Mouse (Mus musculus): Measurements from ENCODE around the gene Cemip. TPM values are rescaled to one million over a fixed set of nuclear protein-coding genes. Genes with fewer than 3 reads are reported as not detected.
A peak's percentile ranks its signal among the peaks of the same experiment; 100 is the strongest.

Cemip gene
- total and polyA plus RNA-seq, 2 experiments = not detected

GRCm38 (mm10) chr7:83884921-83885532, 201.3 kb downstream of the Cemip start:
- Histone ChIP-seq H3K27me3 (ENCODE audit: control insufficient read depth, insufficient read depth, low read length) (no peaks in the 10 kb centered on the region), H3K36me3 (ENCODE audit: control insufficient read depth, insufficient read depth, low read length) (no peaks in the 10 kb centered on the region), H3K9ac (ENCODE audit: low read depth, low read length) (peak overlapping the region; percentile 85; the same call in 1 of the 2 replicates), H3K79me2 (ENCODE audit: control insufficient read depth, insufficient read depth, low read length) (peaks cover 11% of the 10 kb centered on the region), H3K4me1 (ENCODE audit: control insufficient read depth, insufficient read depth, low read length) (peaks cover 12% of the 10 kb centered on the region), H3K4me3 (ENCODE audit: insufficient read depth, low read depth, low read length) (peak overlapping the region; percentile 66; the same call in 1 of the 2 replicates), H3K27ac (replicated peaks; ENCODE audit: insufficient read depth, low read depth, low read length) (peak overlapping the region; percentile 91)
- 18% methylated on average over 6 of the region's 6 CpGs for WGBS
- TF ChIP-seq CTCF (IDR thresholded peaks at IDR 0.05; ENCODE audit: low read depth, low read length) (no peak), POLR2A (IDR thresholded peaks at IDR 0.05; ENCODE audit: extremely low read depth, insufficient read depth, low read length) (no peak)
- no peak for DNase-seq (ENCODE audit: extremely low read depth, low read depth, low spot score)

DNA sequence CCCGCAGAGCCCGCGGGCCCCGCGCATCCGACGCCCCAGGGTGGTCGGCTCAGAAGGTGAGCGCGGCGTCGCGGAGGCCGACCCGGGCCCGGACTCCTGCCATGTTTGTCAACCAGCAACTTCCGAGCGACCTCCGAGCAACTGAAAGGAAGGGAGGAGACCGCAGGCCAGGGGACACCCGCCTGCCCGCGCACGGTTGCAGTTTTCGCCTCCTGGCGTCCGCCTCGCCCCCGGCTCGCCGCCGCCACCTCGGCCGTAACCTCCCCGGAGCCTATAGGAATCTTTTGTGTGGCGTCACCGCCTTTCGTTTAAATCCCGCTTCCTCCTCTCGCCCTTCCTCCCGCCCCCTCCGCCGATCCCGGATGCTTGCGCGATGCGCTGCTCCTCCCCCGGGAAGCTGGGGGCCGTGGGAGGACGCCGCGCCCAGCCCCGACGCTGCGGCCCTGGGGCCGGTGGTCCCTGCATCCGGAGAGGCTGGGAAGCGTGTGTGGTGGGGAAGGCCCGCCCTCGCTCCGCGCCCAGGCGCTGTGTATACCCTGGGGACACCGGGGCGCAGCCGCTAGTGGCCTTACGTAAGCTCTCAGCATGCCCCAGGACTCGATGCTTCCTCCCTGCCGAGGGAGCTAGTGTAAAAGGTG, 202.2 kb downstream of the Cemip start, which contains the start of the genes Tlnrd1 and Mesd:
Gene Tlnrd1, minus strand, starts transcription at position 285 of the 638 bp plus-strand sequence.
Gene Mesd, plus strand, starts transcription at position 446 of the 638 bp plus-strand sequence.
- no peaks in the 10 kb centered on the region for H3K27me3 ChIP-seq (ENCODE audit: control insufficient read depth, insufficient read depth, low read length)
- WGBS = 1% methylated on average over 69 of the region's 69 CpGs

GRCm38 (mm10) chr7:83883276-83884020, 202.9 kb downstream of the Cemip start:
- H3K27ac ChIP-seq (replicated peaks; ENCODE audit: insufficient read depth, low read depth, low read length) = peak overlapping the region; percentile 91
- peak overlapping the region; percentile 85 for H3K9ac ChIP-seq (ENCODE audit: low read depth, low read length)
- peak overlapping the region; percentile 66 for H3K4me3 ChIP-seq (ENCODE audit: insufficient read depth, low read depth, low read length)
- no peak for TF ChIP-seq CTCF (IDR thresholded peaks at IDR 0.05; ENCODE audit: low read depth, low read length)
- peak; percentile 33; the same call in 1 of the 2 replicates for TF ChIP-seq POLR2A (IDR thresholded peaks at IDR 0.05; ENCODE audit: extremely low read depth, insufficient read depth, low read length)
- H3K27me3 ChIP-seq (ENCODE audit: control insufficient read depth, insufficient read depth, low read length) = no peaks in the 10 kb centered on the region
- H3K79me2 ChIP-seq (ENCODE audit: control insufficient read depth, insufficient read depth, low read length) = peaks cover 11% of the 10 kb centered on the region
- WGBS = under 1% methylated on average over 91 of the region's 91 CpGs
- DNase-seq (ENCODE audit: extremely low read depth, low read depth, low spot score) = peak; percentile 57
- H3K4me1 ChIP-seq (ENCODE audit: control insufficient read depth, insufficient read depth, low read length) = peaks cover 14% of the 10 kb centered on the region
- no peaks in the 10 kb centered on the region for H3K36me3 ChIP-seq (ENCODE audit: control insufficient read depth, insufficient read depth, low read length)

More for the DNA sequence above, 202.2 kb downstream of the Cemip start, which contains the start of the genes Tlnrd1 and Mesd:
- H3K27ac ChIP-seq (replicated peaks; ENCODE audit: insufficient read depth, low read depth, low read length) = peak within 1 kb of the TSS; percentile 91
- H3K4me3 ChIP-seq (ENCODE audit: insufficient read depth, low read depth, low read length) = peak within 1 kb of the TSS; percentile 66
- peak; percentile 52 for DNase-seq (ENCODE audit: extremely low read depth, low read depth, low spot score)
- no peaks in the 10 kb centered on the region for H3K36me3 ChIP-seq (ENCODE audit: control insufficient read depth, insufficient read depth, low read length)
- peak within 1 kb of the TSS; percentile 85 for H3K9ac ChIP-seq (ENCODE audit: low read depth, low read length)
- H3K4me1 ChIP-seq (ENCODE audit: control insufficient read depth, insufficient read depth, low read length) = peaks cover 12% of the 10 kb centered on the region
- TF ChIP-seq CTCF (IDR thresholded peaks at IDR 0.05; ENCODE audit: low read depth, low read length) (no peak), POLR2A (IDR thresholded peaks at IDR 0.05; ENCODE audit: extremely low read depth, insufficient read depth, low read length) (no peak)
- H3K79me2 ChIP-seq (ENCODE audit: control insufficient read depth, insufficient read depth, low read length) = peaks cover 11% of the 10 kb centered on the region

Other genes starting within 250 kb of the Cemip start
- gene Tlnrd1, start 202.2 kb downstream of the Cemip start, total RNA-seq (2014; rRNA removed) = 1.8 and 2.6 TPM in 2 replicates
- 2.9 and 4.6 TPM in 2 replicates for gene Tlnrd1, start 202.2 kb downstream of the Cemip start, polyA plus RNA-seq (2012; rRNA removed)
- 10.8 and 13.6 TPM in 2 replicates for gene Mesd, start 202.0 kb downstream of the Cemip start, total RNA-seq (2014; rRNA removed)
- 6.7 and 8.2 TPM in 2 replicates for gene Mesd, start 202.0 kb downstream of the Cemip start, polyA plus RNA-seq (2012; rRNA removed)
- gene Abhd17c, start 65.4 kb upstream of the Cemip start, total RNA-seq (2014; rRNA removed) = 32.4 and 49.3 TPM in 2 replicates
- gene Abhd17c, start 65.4 kb upstream of the Cemip start, polyA plus RNA-seq (2012; rRNA removed) = 102 and 104 TPM in 2 replicates

Measured in liver, adult 2 months (tissue).